Comparison of ENCODE assay signal across 1 mouse cellular context in the genomic region with DNA sequence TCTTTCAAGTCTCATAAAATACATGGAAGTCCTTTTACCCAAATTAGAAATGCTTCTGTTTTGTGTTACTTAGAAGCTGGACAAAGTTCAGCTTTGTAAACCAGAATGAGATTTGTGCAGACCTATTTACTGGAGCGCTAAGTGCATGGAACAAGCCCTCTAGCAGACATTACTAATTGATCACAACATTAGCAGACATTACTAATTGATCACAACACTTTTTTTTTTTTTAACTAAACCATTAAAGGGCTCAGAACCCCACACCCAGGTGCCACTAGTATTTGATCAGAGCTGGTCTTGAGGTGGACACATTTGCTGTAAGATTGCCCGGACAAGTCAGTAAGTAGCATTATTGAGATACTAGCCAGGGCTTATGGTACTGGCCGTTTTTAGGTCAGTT.
A peak's percentile ranks its signal among the peaks of the same experiment; 100 is the strongest.
TF ChIP-seq lines count a peak whose summit lies in the region.

No protein-coding gene starts in this region.

TF ChIP-seq in MEL, 35 proteins besides CTCF, POLR2A, EP300 and RAD21 (continued from another document):
- TF ChIP-seq GATA1 (IDR thresholded peaks at IDR 0.05; ENCODE audit: low read depth, low read length) (no peak), MXI1 (IDR thresholded peaks at IDR 0.05; ENCODE audit: low read depth, low read length) (peak; percentile 52), HCFC1 (IDR thresholded peaks at IDR 0.05; ENCODE audit: low read depth, low read length) (peak; percentile 79), ZKSCAN1 (IDR thresholded peaks at IDR 0.05; ENCODE audit: low read depth, low read length) (no peak), POLR2AphosphoS2 (IDR thresholded peaks at IDR 0.05; ENCODE audit: low read length) (no peak)
TF ChIP-seq in MEL: peak in this region for 4.
